9 mouse cellular contexts compared by ENCODE assay signal in the genomic region with DNA sequence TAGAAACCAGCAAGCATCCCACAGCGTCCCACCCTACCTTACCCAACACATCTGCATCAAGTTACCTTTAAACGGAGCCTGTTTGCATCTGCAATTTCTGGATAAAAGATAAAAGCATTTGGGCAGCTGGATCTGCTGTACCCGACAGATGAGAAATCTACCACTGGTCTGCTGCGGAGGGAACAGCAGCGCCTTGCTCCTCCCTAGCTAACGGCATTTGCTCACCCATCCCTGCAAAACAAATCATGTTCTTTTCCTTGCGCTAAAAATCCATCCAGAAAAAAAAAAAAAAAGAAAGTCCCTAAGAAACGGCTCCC. TPM values are rescaled to one million over a fixed set of nuclear protein-coding genes. Genes with fewer than 3 reads are reported as not detected.
DNase-seq lines count a peak whose midpoint lies in the region; ATAC-seq lines count a peak whose summit lies in the region.
"Had no signal": no experiment of that assay in that cellular context is flagged by ENCODE, and none has a peak within 500 bp of the region (broad histone marks: within the 10 kb centered on the region; RNA-seq: fewer than 3 reads in every experiment).

No protein-coding gene starts in this region.

- 10% methylated on average over 8 of the region's 8 CpGs for WGBS in heart, embryonic 16.5 days
- WGBS in embryonic facial prominence, embryonic 13.5 days: 2% methylated on average over 8 of the region's 8 CpGs
- 4% methylated on average over 8 of the region's 8 CpGs for WGBS in hindbrain, embryonic 15.5 days
- 4% methylated on average over 8 of the region's 8 CpGs for WGBS in midbrain, embryonic 14.5 days

- H3K4me1 ChIP-seq in heart, embryonic 16.5 days (ENCODE audit: control insufficient read depth, insufficient read depth, low read length): peaks cover 8% of the 10 kb centered on the region
- H3K4me1 ChIP-seq in embryonic facial prominence, embryonic 13.5 days: peaks cover 17% of the 10 kb centered on the region
- H3K4me1 ChIP-seq in hindbrain, embryonic 15.5 days (replicated peaks): peaks cover 23% of the 10 kb centered on the region
- peaks cover 13% of the 10 kb centered on the region for H3K4me1 ChIP-seq in midbrain, embryonic 14.5 days (ENCODE audit: control insufficient read depth, insufficient read depth, low read length)

- 0 out of 2 replicates have a peak overlapping the region, but pooled peaks have one; percentile 2 for H3K9ac ChIP-seq in heart, embryonic 16.5 days (ENCODE audit: low read length)
- H3K9ac ChIP-seq in embryonic facial prominence, embryonic 13.5 days: 0 out of 2 replicates have a peak overlapping the region, but pooled peaks have one; percentile 58
- H3K9ac ChIP-seq in hindbrain, embryonic 15.5 days: peak overlapping the region; percentile 58
- H3K9ac ChIP-seq in midbrain, embryonic 14.5 days (replicated peaks; ENCODE audit: low read length): peak overlapping the region; percentile 20; the same call in 1 of the 2 replicates

- H3K27me3 ChIP-seq in heart, embryonic 16.5 days (ENCODE audit: control insufficient read depth, insufficient read depth, low read length): peaks cover 34% of the 10 kb centered on the region
- H3K27me3 ChIP-seq in embryonic facial prominence, embryonic 13.5 days: peaks cover 50% of the 10 kb centered on the region
- H3K27me3 ChIP-seq in hindbrain, embryonic 15.5 days: peaks cover 9% of the 10 kb centered on the region
- peaks cover 40% of the 10 kb centered on the region for H3K27me3 ChIP-seq in midbrain, embryonic 14.5 days (ENCODE audit: control insufficient read depth, insufficient read depth, low read length)
- H3K27me3 ChIP-seq: CH12.LX had no signal

- H3K9me3 ChIP-seq in heart, embryonic 16.5 days (replicated peaks; ENCODE audit: control insufficient read depth, low read length): no peaks in the 10 kb centered on the region
- H3K9me3 ChIP-seq in embryonic facial prominence, embryonic 13.5 days: no peaks in the 10 kb centered on the region
- no peaks in the 10 kb centered on the region for H3K9me3 ChIP-seq in hindbrain, embryonic 15.5 days
- H3K9me3 ChIP-seq in midbrain, embryonic 14.5 days (ENCODE audit: control insufficient read depth, low read length): no peaks in the 10 kb centered on the region

- H3K4me3 ChIP-seq in heart, embryonic 16.5 days (ENCODE audit: low read length): peak overlapping the region; percentile 55
- peak overlapping the region; percentile 46 for H3K4me3 ChIP-seq in embryonic facial prominence, embryonic 13.5 days
- peak overlapping the region; percentile 47 for H3K4me3 ChIP-seq in hindbrain, embryonic 15.5 days
- H3K4me3 ChIP-seq in midbrain, embryonic 14.5 days (replicated peaks; ENCODE audit: low read depth, low read length): peak overlapping the region; percentile 47

- peak overlapping the region; percentile 95 for H3K4me2 ChIP-seq in heart, embryonic 16.5 days (ENCODE audit: low read depth, low read length)
- peak overlapping the region; percentile 88 for H3K4me2 ChIP-seq in embryonic facial prominence, embryonic 13.5 days
- peak overlapping the region; percentile 77 for H3K4me2 ChIP-seq in hindbrain, embryonic 15.5 days
- peak overlapping the region; percentile 96 for H3K4me2 ChIP-seq in midbrain, embryonic 14.5 days (ENCODE audit: low read length)

- no peak for ATAC-seq in heart, embryonic 16.5 days (replicated peaks; ENCODE audit: extremely low read depth, insufficient read depth, low FRiP score)
- ATAC-seq in embryonic facial prominence, embryonic 13.5 days (ENCODE audit: insufficient number of reproducible peaks, insufficient read depth, low FRiP score, low TSS enrichment, low read depth): no peak
- no peak for ATAC-seq in hindbrain, embryonic 15.5 days (ENCODE audit: low FRiP score, low read depth)
- no peak for ATAC-seq in midbrain, embryonic 14.5 days (ENCODE audit: low FRiP score, low TSS enrichment)
- ATAC-seq in granulocyte monocyte progenitor cell, adult 5-6 weeks (replicated peaks; ENCODE audit: poor library complexity, severe bottlenecking): no peak

- no peak overlapping the region for H3K27ac ChIP-seq in heart, embryonic 16.5 days (ENCODE audit: low read length)
- no peak overlapping the region for H3K27ac ChIP-seq in embryonic facial prominence, embryonic 13.5 days
- peak overlapping the region; percentile 57 for H3K27ac ChIP-seq in hindbrain, embryonic 15.5 days (replicated peaks)
- H3K27ac ChIP-seq in midbrain, embryonic 14.5 days (replicated peaks; ENCODE audit: low read depth, low read length): no peak overlapping the region

- no peak for DNase-seq in heart, adult 9 months (ENCODE audit: low spot score in 2 of 2)
- no peak for DNase-seq in midbrain, embryonic 14.5 days
- no peak for DNase-seq in cerebellum, adult 11 months
- DNase-seq in kidney, adult 8-10 months: no peak

- H3K36me3 ChIP-seq in heart, embryonic 16.5 days (ENCODE audit: control insufficient read depth, insufficient read depth): no peaks in the 10 kb centered on the region
- no peaks in the 10 kb centered on the region for H3K36me3 ChIP-seq in embryonic facial prominence, embryonic 13.5 days
- no peaks in the 10 kb centered on the region for H3K36me3 ChIP-seq in hindbrain, embryonic 15.5 days
- no peaks in the 10 kb centered on the region for H3K36me3 ChIP-seq in midbrain, embryonic 14.5 days (ENCODE audit: control insufficient read depth, insufficient read depth, low read length)

RNA-seq across cellular contexts. Expression of gene Sv2b, which starts 1.0 kb away (rescaled TPM):
- polyA plus RNA-seq in heart, embryonic 16.5 days (2015; fragmentation: Nextera tagmentation; extraction: Ambion mirVana): 0.86 and 1.0 TPM in 2 replicates
- 0.59 and 0.94 TPM in 2 replicates for polyA plus RNA-seq in embryonic facial prominence, embryonic 13.5 days (2015; fragmentation: Nextera tagmentation; extraction: Ambion mirVana)
- 18.5 and 18.6 TPM in 2 replicates for polyA plus RNA-seq in hindbrain, embryonic 15.5 days (2015; fragmentation: Nextera tagmentation; extraction: Ambion mirVana)
- 4.5 and 5.9 TPM in 2 replicates for polyA plus RNA-seq in midbrain, embryonic 14.5 days (2014; fragmentation: Nextera tagmentation; extraction: Ambion mirVana)
- not detected in 2 replicates for total RNA-seq in granulocyte monocyte progenitor cell, adult 5-6 weeks (2014; fragmentation: Nextera tagmentation)
- total RNA-seq in granulocyte monocyte progenitor cell, adult 5-6 weeks (2017): not detected in 2 replicates
- total RNA-seq: CH12.LX had no signal

Comparison
In these comparisons a context has a peak if more than half of its experiments do, and no peak if none do; other contexts are left out.
1. H3K9ac ChIP-seq: peak in every context shown above with its lines; median percentile 58 in embryonic facial prominence, embryonic 13.5 days; 58 in hindbrain, embryonic 15.5 days; 20 in midbrain, embryonic 14.5 days; 2 in heart, embryonic 16.5 days.